Mouse (Mus musculus) neural tube, postnatal 0 days (tissue): ENCODE results near the gene Six5. TPM values are rescaled to one million over a fixed set of nuclear protein-coding genes. Genes with fewer than 3 reads are reported as not detected.

Experiments
- microRNA-seq: library from miRNA; unstranded; fragments of <30 nt; microRNA quantifications from one replicate; pipeline ENCODE4, GENCODE M21; 2016
- polyA plus RNA-seq: library from polyadenylated mRNA; unstranded; fragments of >200 nt; fragmentation: Nextera tagmentation; extraction: Ambion mirVana; gene quantifications from 2 replicates; pipeline ENCODE4 v1.2.1, GENCODE M21; 2015

Gene Six5
- polyA plus RNA-seq: 1.9 and 2.0 TPM in 2 replicates

DNA sequence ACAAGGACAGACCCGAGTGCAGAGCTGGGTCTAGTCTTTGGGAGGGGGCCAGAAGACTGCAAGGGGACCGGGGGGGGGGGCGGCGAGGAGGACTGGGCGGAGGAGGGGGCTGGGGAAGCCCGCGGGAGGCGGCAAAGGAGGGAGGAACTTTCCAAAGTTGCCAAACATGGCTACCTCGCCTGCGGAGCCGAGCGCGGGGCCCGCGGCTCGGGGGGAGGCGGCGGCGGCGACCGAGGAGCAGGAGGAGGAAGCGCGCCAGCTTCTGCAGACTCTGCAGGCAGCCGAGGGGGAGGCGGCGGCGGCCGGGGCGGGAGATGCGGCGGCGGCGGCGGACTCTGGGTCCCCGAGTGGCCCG is at the start of gene Six5:
Gene Six5 (plus strand): TSS at position 124 of the 355 bp plus-strand sequence.

GRCm38 (mm10) chr7:19054047-19054776 is 40.2 kb upstream of the Six5 start, which contains the start of gene Rsph6a:
Gene Rsph6a (plus strand): TSS chr7:19054690.

DNA sequence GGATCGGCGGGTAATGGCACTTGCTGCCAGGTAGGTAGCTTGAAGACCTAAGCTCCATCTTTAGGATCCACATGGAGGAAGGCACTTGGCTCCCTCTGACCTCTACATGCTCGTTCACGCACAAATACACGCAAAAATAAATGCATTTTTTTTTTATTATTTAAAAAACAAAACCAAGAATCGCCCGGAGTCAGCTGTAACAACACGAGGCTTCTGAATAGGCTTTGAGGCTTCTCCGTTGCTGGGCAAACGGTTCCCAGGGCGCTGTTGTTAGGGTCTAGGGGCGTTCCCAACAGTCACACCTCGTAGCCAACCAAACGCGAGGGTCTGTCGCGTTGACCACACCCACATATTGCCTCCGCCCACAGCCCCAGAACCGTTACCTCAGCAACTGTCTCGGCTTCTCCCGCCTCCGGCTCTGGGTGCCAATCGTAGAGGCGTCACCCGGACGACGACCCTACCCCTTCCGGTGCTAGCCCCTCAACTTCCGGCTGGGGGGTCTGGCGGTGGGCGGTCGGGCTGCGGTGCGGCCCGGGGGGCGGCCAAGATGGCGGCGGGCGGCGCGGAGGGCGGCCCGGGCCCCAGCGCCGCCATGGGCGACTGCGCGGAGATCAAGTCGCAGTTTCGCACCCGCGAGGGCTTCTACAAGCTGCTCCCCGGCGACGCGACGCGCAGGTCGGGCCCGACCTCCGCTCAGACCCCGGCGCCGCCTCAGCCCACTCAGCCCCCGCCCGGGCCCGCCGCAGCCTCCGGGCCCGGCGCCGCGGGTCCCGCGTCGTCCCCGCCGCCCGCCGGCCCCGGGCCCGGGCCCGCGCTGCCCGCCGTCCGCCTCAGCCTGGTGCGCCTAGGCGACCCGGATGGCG is 18.4 kb upstream of the Six5 start, which contains the start of gene Dmwd:
Gene Dmwd (plus strand): TSS at position 505 of the 863 bp plus-strand sequence.

GRCm38 (mm10) chr7:19083701-19084100 is 10.7 kb upstream of the Six5 start, which contains the start of gene Dmpk:
Gene Dmpk (plus strand): TSS chr7:19083849.

GRCm38 (mm10) chr7:19118028-19118771 is 23.8 kb downstream of the Six5 start, which contains the start of gene Gm4969:
Gene Gm4969 (minus strand): TSS chr7:19118368.

GRCm38 (mm10) chr7:19119631-19120429 is 25.4 kb downstream of the Six5 start, which contains the start of gene Fbxo46:
Gene Fbxo46 (plus strand): TSS chr7:19119859.

Small RNA genes lying within 50 kb of the gene (microRNA-seq; reads per million reads assigned to microRNA genes)
- not detected for gene Mir3100

Other genes with a start within 250 kb of the Six5 start
- 31.9 and 32.6 TPM in 2 replicates for gene Pglyrp1, start 223.3 kb upstream of the Six5 start, polyA plus RNA-seq
- 43.1 and 48.7 TPM in 2 replicates for gene Ccdc61, start 184.2 kb upstream of the Six5 start, polyA plus RNA-seq
- 9.7 and 10.6 TPM in 2 replicates for gene Nova2, start 168.7 kb upstream of the Six5 start, polyA plus RNA-seq
- 0.90 and 1.1 TPM in 2 replicates for gene Nanos2, start 107.2 kb upstream of the Six5 start, polyA plus RNA-seq
- gene Mypop, start 103.3 kb upstream of the Six5 start, polyA plus RNA-seq: 12.1 and 12.5 TPM in 2 replicates
- gene Irf2bp1, start 90.5 kb upstream of the Six5 start, polyA plus RNA-seq: 29.7 and 30.6 TPM in 2 replicates
- gene Foxa3, start 71.1 kb upstream of the Six5 start, polyA plus RNA-seq: not detected in 2 replicates
- gene Sympk, start 70.2 kb upstream of the Six5 start, polyA plus RNA-seq: 18.4 and 21.6 TPM in 2 replicates
- gene Rsph6a, start 39.9 kb upstream of the Six5 start, polyA plus RNA-seq: 0.35 and 0.36 TPM in 2 replicates
- 48.3 and 65.5 TPM in 2 replicates for gene Dmwd, start 18.4 kb upstream of the Six5 start, polyA plus RNA-seq
- 7.8 TPM in 2 replicates for gene Dmpk, start 10.7 kb upstream of the Six5 start, polyA plus RNA-seq
- gene Gm4969, start 23.8 kb downstream of the Six5 start, polyA plus RNA-seq: 6.2 and 6.3 TPM in 2 replicates
- 10.3 and 11.0 TPM in 2 replicates for gene Fbxo46, start 25.3 kb downstream of the Six5 start, polyA plus RNA-seq
- 25.2 and 26.6 TPM in 2 replicates for gene Qpctl, start 54.7 kb downstream of the Six5 start, polyA plus RNA-seq
- 115 and 116 TPM in 2 replicates for gene Snrpd2, start 55.1 kb downstream of the Six5 start, polyA plus RNA-seq
- 0.84 and 1.1 TPM in 2 replicates for gene Gipr, start 71.5 kb downstream of the Six5 start, polyA plus RNA-seq
- gene Eml2, start 81.8 kb downstream of the Six5 start, polyA plus RNA-seq: 26.8 and 28.3 TPM in 2 replicates
- 5.1 and 5.6 TPM in 2 replicates for gene Gpr4, start 117.9 kb downstream of the Six5 start, polyA plus RNA-seq
- 33.3 and 38.2 TPM in 2 replicates for gene Opa3, start 133.7 kb downstream of the Six5 start, polyA plus RNA-seq
- gene Vasp, start 177.2 kb downstream of the Six5 start, polyA plus RNA-seq: 31.8 and 36.1 TPM in 2 replicates
- 1.1 and 2.7 TPM in 2 replicates for gene Ppm1n, start 185.5 kb downstream of the Six5 start, polyA plus RNA-seq
- gene Rtn2, start 188.0 kb downstream of the Six5 start, polyA plus RNA-seq: 119 and 126 TPM in 2 replicates
- gene Fosb, start 215.5 kb downstream of the Six5 start, polyA plus RNA-seq: 0.13 and 0.23 TPM in 2 replicates